Mouse (Mus musculus): Measurements from ENCODE around the gene Atrnl1. TPM values are rescaled to one million over a fixed set of nuclear protein-coding genes. Genes with fewer than 3 reads are reported as not detected.
A peak's percentile ranks its signal among the peaks of the same experiment; 100 is the strongest.

Atrnl1 gene
- polyA plus RNA-seq, 1 experiment from 2014 or later: 0.55 TPM

DNA sequence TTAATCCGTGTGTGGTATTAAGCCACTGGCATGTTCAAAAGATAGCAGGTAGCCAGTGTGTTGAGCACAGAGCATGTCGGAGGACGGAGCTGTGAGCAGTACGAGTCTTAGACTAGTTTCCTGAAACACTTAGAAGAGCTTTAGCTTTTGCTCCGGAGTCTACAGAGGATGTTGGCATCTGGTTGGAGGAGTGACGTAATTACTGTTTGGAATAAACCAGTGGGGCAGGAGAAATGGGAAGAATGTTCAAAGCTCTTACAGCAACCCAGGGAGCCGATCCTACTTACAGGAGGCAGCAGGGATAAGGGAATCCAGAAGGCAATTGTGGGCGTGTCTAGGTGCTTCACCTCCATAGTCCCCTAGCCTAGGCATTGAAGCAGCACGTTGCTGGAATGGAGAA is 21.3 kb upstream of the Atrnl1 start:
- ATAC-seq (ENCODE audit: insufficient read depth): no peak
- no peak overlapping the region for H3K27ac ChIP-seq (replicated peaks)
- no peaks in the 10 kb centered on the region for H3K9me3 ChIP-seq (replicated peaks)
- H3K9ac ChIP-seq: no peak overlapping the region
- 52% methylated on average over 9 of the region's 9 CpGs for WGBS (ENCODE audit: insufficient replicate concordance)
- no peaks in the 10 kb centered on the region; the same call in 1 of the 2 replicates for H3K4me1 ChIP-seq (replicated peaks)
- no peaks in the 10 kb centered on the region for H3K36me3 ChIP-seq (replicated peaks)
- H3K27me3 ChIP-seq: no peaks in the 10 kb centered on the region
- no peak overlapping the region for H3K4me3 ChIP-seq (replicated peaks)
- no peak overlapping the region for H3K4me2 ChIP-seq

- 40% methylated on average over 5 of the region's 5 CpGs for WGBS (ENCODE audit: insufficient replicate concordance)
- Histone ChIP-seq H3K9ac (no peak overlapping the region), H3K36me3 (replicated peaks) (no peaks in the 10 kb centered on the region), H3K4me1 (replicated peaks) (no peaks in the 10 kb centered on the region), H3K27ac (replicated peaks) (no peak overlapping the region), H3K4me3 (replicated peaks) (no peak overlapping the region), H3K9me3 (replicated peaks) (no peaks in the 10 kb centered on the region), H3K4me2 (no peak overlapping the region), H3K27me3 (0 out of 2 replicates have a peak, but pooled peaks cover 5% of the 10 kb centered on the region)
- no peak for ATAC-seq (ENCODE audit: insufficient read depth)
These were observed 19.9 kb upstream of the Atrnl1 start for GRCm38 (mm10) chr19:57590895-57591294.

- Histone ChIP-seq H3K36me3 (replicated peaks) (no peaks in the 10 kb centered on the region), H3K27me3 (0 out of 2 replicates have a peak, but pooled peaks cover 5% of the 10 kb centered on the region), H3K27ac (replicated peaks) (no peak overlapping the region), H3K9me3 (replicated peaks) (no peaks in the 10 kb centered on the region), H3K4me2 (no peak overlapping the region), H3K4me3 (replicated peaks) (no peak overlapping the region), H3K9ac (no peak overlapping the region), H3K4me1 (replicated peaks) (no peaks in the 10 kb centered on the region)
- WGBS (ENCODE audit: insufficient replicate concordance): 70% methylated on average over 10 of the region's 10 CpGs
- no peak for ATAC-seq (ENCODE audit: insufficient read depth)
These were observed 19.2 kb upstream of the Atrnl1 start for GRCm38 (mm10) chr19:57591631-57592030.

- Histone ChIP-seq H3K9me3 (replicated peaks) (no peaks in the 10 kb centered on the region), H3K4me2 (no peak overlapping the region), H3K4me3 (replicated peaks) (no peak overlapping the region), H3K27ac (replicated peaks) (no peak overlapping the region), H3K27me3 (0 out of 2 replicates have a peak, but pooled peaks cover 5% of the 10 kb centered on the region), H3K4me1 (replicated peaks) (no peaks in the 10 kb centered on the region), H3K36me3 (replicated peaks) (no peaks in the 10 kb centered on the region), H3K9ac (no peak overlapping the region)
- 57% methylated on average over 2 of the region's 2 CpGs for WGBS (ENCODE audit: insufficient replicate concordance)
- ATAC-seq (ENCODE audit: insufficient read depth): no peak
These were observed 18.5 kb upstream of the Atrnl1 start for GRCm38 (mm10) chr19:57592355-57592754.

DNA sequence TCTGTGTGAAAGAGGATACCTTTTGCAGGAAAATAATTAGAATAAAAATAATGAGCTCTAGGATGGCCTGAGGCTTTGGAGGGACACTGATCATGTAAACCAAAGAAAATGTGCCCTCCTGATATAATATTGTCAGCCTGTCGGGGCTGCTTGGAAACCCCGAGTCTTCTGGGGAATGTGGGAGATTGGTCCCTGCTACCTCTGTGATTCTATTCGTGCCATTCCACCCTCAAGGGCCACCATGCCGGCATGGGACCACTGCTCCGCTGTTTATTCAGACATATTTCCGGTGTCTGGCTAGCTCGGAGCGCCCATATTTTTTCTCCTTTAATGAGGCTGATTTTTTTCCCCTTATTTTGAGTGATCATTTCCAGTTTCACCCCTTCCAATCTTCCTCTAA is 11.7 kb upstream of the Atrnl1 start:
- H3K9me3 ChIP-seq (replicated peaks): no peaks in the 10 kb centered on the region

DNA sequence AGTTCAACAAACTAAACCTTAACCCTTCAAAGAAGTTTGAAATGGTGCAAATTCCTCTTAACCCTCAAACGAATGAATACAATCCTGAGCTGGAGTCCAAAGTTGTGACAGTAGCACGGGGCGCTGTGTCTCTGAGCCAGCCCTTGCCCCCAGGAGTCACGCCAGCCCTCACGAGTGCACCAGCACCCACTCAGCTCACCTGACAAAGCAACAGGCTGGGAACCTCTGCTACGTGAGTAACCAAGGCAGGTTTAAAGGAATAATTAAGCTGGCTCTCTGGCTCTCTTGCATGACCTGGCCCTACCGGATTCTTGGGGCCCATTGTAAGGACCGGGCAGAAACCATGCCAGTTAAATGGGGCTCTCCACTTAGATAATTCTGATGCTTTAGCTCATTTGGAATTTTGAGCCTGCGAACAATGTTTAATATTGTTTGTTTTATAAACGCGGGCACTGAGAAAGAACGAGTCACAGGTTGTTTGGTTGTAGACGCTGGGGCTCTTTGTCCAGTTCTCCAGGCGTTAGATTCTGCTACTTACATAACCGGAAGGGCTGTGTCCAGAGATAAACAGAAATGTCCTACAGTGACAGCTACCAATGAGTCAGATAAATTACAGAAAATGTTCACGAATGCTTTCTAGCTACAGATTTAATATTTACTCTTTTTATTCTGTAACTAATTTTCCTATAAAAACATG is 10.5 kb upstream of the Atrnl1 start:
- no peak overlapping the region for H3K4me3 ChIP-seq (replicated peaks)
- no peaks in the 10 kb centered on the region for H3K27me3 ChIP-seq
- no peak for ATAC-seq (ENCODE audit: insufficient read depth)
- no peaks in the 10 kb centered on the region for H3K9me3 ChIP-seq (replicated peaks)
- 35% methylated on average over 16 of the region's 16 CpGs for WGBS (ENCODE audit: insufficient replicate concordance)
- H3K36me3 ChIP-seq (replicated peaks): no peaks in the 10 kb centered on the region
- H3K27ac ChIP-seq (replicated peaks): no peak overlapping the region
- peaks cover 9% of the 10 kb centered on the region; the same call in 1 of the 2 replicates for H3K4me1 ChIP-seq (replicated peaks)
- H3K9ac ChIP-seq: no peak overlapping the region
- peak overlapping the region; percentile 19 for H3K4me2 ChIP-seq

More for the DNA sequence above, 11.7 kb upstream of the Atrnl1 start:
- H3K4me1 ChIP-seq (replicated peaks): peaks cover 9% of the 10 kb centered on the region; the same call in 1 of the 2 replicates
- 76% methylated on average over 8 of the region's 8 CpGs for WGBS (ENCODE audit: insufficient replicate concordance)
- no peak overlapping the region for H3K4me3 ChIP-seq (replicated peaks)
- H3K36me3 ChIP-seq (replicated peaks): no peaks in the 10 kb centered on the region
- no peak for ATAC-seq (ENCODE audit: insufficient read depth)
- no peak overlapping the region for H3K27ac ChIP-seq (replicated peaks)
- H3K27me3 ChIP-seq: 0 out of 2 replicates have a peak, but pooled peaks cover 5% of the 10 kb centered on the region
- H3K9ac ChIP-seq: no peak overlapping the region
- H3K4me2 ChIP-seq: no peak overlapping the region

GRCm38 (mm10) chr19:57600930-57601328 is 9.9 kb upstream of the Atrnl1 start:
- no peak overlapping the region for H3K4me3 ChIP-seq (replicated peaks)
- H3K4me1 ChIP-seq (replicated peaks): peaks cover 9% of the 10 kb centered on the region; the same call in 1 of the 2 replicates
- no peak overlapping the region for H3K27ac ChIP-seq (replicated peaks)
- H3K27me3 ChIP-seq: no peaks in the 10 kb centered on the region
- H3K36me3 ChIP-seq (replicated peaks): no peaks in the 10 kb centered on the region
- no peak for ATAC-seq (ENCODE audit: insufficient read depth)
- no peaks in the 10 kb centered on the region for H3K9me3 ChIP-seq (replicated peaks)
- no peak overlapping the region for H3K4me2 ChIP-seq
- no peak overlapping the region for H3K9ac ChIP-seq
- 58% methylated on average over 2 of the region's 2 CpGs for WGBS (ENCODE audit: insufficient replicate concordance)

DNA sequence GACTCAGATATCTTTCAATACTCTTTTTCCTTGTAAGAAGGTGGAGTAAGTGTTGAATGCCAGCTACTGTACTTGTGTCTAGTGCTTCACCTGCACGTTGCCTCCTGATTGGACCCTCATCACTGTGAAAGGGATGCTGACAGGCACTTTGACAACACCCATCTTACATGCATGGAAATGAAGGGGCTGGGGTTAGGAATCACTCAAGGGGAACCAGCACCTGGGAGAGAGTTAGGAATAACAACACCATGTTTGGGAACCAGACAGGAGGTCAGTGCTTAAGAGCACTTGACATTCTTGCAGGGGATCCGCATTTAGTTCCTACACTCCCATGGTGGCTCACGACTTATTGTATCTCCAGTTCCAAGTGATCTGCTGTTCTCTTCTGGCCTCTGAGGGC is 7.2 kb upstream of the Atrnl1 start:
- WGBS (ENCODE audit: insufficient replicate concordance): 57% methylated on average over 3 of the region's 3 CpGs
- ATAC-seq (ENCODE audit: insufficient read depth): no peak
- Histone ChIP-seq H3K36me3 (replicated peaks) (no peaks in the 10 kb centered on the region), H3K4me3 (replicated peaks) (no peak overlapping the region), H3K27ac (replicated peaks) (no peak overlapping the region), H3K9ac (no peak overlapping the region), H3K9me3 (replicated peaks) (no peaks in the 10 kb centered on the region), H3K4me2 (no peak overlapping the region), H3K27me3 (peaks cover 8% of the 10 kb centered on the region; the same call in 1 of the 2 replicates), H3K4me1 (replicated peaks) (peaks cover 9% of the 10 kb centered on the region; the same call in 1 of the 2 replicates)

DNA sequence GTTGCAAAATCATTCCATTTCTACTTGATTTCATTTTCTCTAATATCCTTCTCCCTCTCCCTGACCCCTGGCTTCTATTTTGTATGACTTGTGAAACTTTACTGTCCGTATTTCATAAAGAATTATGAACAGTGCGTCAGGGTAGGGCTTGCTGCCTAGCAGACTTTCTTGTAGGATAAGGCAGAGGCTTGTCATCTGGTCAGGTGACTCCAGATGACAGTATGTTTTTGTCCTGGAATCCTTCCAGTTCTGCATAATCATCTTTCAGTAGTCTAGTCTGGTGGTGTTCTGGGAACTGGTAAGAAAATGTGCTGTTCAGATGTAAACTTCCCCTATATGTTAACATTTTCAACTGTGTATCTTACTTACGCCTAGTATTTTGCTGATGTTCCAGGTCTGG is 4.9 kb upstream of the Atrnl1 start:
- ATAC-seq (ENCODE audit: insufficient read depth): no peak
- Histone ChIP-seq H3K4me3 (replicated peaks) (no peak overlapping the region), H3K9ac (no peak overlapping the region), H3K9me3 (replicated peaks) (no peaks in the 10 kb centered on the region), H3K27me3 (peaks cover 30% of the 10 kb centered on the region), H3K4me2 (no peak overlapping the region), H3K4me1 (replicated peaks) (peaks cover 11% of the 10 kb centered on the region), H3K36me3 (replicated peaks) (no peaks in the 10 kb centered on the region), H3K27ac (replicated peaks) (no peak overlapping the region)
- WGBS (ENCODE audit: insufficient replicate concordance): 60% methylated on average over 3 of the region's 3 CpGs

- H3K9me3 ChIP-seq (replicated peaks): no peaks in the 10 kb centered on the region
- H3K27me3 ChIP-seq: peaks cover 34% of the 10 kb centered on the region
- no peak overlapping the region for H3K4me3 ChIP-seq (replicated peaks)
- no peak overlapping the region for H3K4me2 ChIP-seq
- WGBS (ENCODE audit: insufficient replicate concordance): 81% methylated on average over 10 of the region's 10 CpGs
- no peak overlapping the region for H3K9ac ChIP-seq
- H3K36me3 ChIP-seq (replicated peaks): no peaks in the 10 kb centered on the region
- H3K4me1 ChIP-seq (replicated peaks): peaks cover 13% of the 10 kb centered on the region
- H3K27ac ChIP-seq (replicated peaks): no peak overlapping the region
- ATAC-seq (ENCODE audit: insufficient read depth): no peak
These were observed 4.5 kb upstream of the Atrnl1 start for GRCm38 (mm10) chr19:57606351-57606750.

DNA sequence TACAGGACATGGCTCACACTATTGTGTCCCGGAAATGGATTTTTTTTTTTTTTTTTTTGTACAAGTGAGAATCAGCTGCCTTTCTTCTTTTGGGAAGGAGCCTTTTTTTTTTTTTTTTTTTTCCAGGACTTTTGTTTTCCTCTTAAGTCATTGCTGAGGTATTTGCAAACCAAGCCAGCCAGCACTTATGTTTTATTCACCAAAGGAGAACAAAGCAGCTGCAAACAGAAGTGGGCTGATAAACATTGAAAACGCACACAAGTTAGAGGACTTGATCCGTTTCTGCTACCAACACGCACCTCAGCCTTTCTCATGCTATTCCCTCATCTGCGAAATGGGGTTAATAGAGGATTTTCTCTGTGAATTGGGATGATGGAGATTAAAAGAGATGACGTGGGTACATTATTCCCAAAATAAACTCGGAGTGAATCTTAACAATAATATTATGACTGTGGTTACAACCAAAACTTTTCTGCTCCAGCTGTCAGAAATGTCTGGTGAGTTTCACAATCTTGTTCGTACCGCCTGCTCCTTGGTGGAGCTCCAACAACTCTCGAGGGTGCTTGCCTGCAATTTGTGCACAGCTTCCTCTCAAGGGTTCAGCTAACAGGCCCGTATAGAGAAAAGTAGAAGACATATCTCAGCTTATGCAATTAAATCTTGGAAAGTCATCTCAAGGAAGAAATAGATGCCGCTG is 1.3 kb upstream of the Atrnl1 start:
- Histone ChIP-seq H3K9me3 (replicated peaks) (no peaks in the 10 kb centered on the region), H3K4me3 (replicated peaks) (peak overlapping the region; percentile 77), H3K4me2 (peak overlapping the region; percentile 95), H3K27ac (replicated peaks) (no peak overlapping the region), H3K9ac (peak overlapping the region; percentile 68), H3K27me3 (peaks cover 50% of the 10 kb centered on the region), H3K36me3 (replicated peaks) (no peaks in the 10 kb centered on the region), H3K4me1 (replicated peaks) (peaks cover 25% of the 10 kb centered on the region)
- 16% methylated on average over 12 of the region's 12 CpGs for WGBS (ENCODE audit: insufficient replicate concordance)
- ATAC-seq (ENCODE audit: insufficient read depth): no peak
